Mouse (Mus musculus): Measurements from ENCODE around the gene Rasl11a. TPM values are rescaled to one million over a fixed set of nuclear protein-coding genes. Genes with fewer than 3 reads are reported as not detected.
"Not testable (repeated sequence)": the region's sequence is repeated elsewhere in the genome, so short reads cannot be mapped to it uniquely, and the experiment has no call there.

Rasl11a gene
- polyA plus RNA-seq, 1 experiment: 3.8 TPM

GRCm38 (mm10) chr5:146891127-146891526 lies 46.3 kb downstream of the Rasl11a start:
- peak overlapping the region; percentile 49 for H3K4me3 ChIP-seq (ENCODE audit: low read depth, low read length)
- no peak overlapping the region for H3K27ac ChIP-seq (ENCODE audit: insufficient read depth, low read length)
- TF ChIP-seq EP300 (IDR thresholded peaks at IDR 0.05; ENCODE audit: insufficient read depth, low read depth, low read length): no peak
- peak; percentile 63 for TF ChIP-seq CTCF (IDR thresholded peaks at IDR 0.05; ENCODE audit: low read depth, low read length)
- peaks cover 2% of the 10 kb centered on the region for H3K4me1 ChIP-seq (ENCODE audit: control insufficient read depth, insufficient read depth, low read length)
- 0 out of 2 replicates have a peak, but pooled peaks cover 6% of the 10 kb centered on the region for H3K9me3 ChIP-seq (replicated peaks; ENCODE audit: control insufficient read depth, insufficient read depth, low read length, poor library complexity, severe bottlenecking)
- peak overlapping the region; percentile 24; the same call in 1 of the 2 replicates for H3K9ac ChIP-seq (ENCODE audit: low read depth, poor library complexity, severe bottlenecking)
- H3K36me3 ChIP-seq (ENCODE audit: control insufficient read depth, insufficient read depth, low read length, poor library complexity, severe bottlenecking): no peaks in the 10 kb centered on the region
- no peaks in the 10 kb centered on the region; the same call in 1 of the 2 replicates for H3K27me3 ChIP-seq (ENCODE audit: control insufficient read depth, insufficient read depth, low read length, poor library complexity, severe bottlenecking)

GRCm38 (mm10) chr5:146892904-146893303 lies 48.0 kb downstream of the Rasl11a start:
- H3K27ac ChIP-seq (ENCODE audit: insufficient read depth, low read length): peak overlapping the region; percentile 41; the same call in 1 of the 2 replicates
- H3K27me3 ChIP-seq (ENCODE audit: control insufficient read depth, insufficient read depth, low read length, poor library complexity, severe bottlenecking): no peaks in the 10 kb centered on the region; the same call in 1 of the 2 replicates
- TF ChIP-seq CTCF (IDR thresholded peaks at IDR 0.05; ENCODE audit: low read depth, low read length): no peak
- TF ChIP-seq EP300 (IDR thresholded peaks at IDR 0.05; ENCODE audit: insufficient read depth, low read depth, low read length): peak; percentile 91
- TF ChIP-seq POLR2A (IDR thresholded peaks at IDR 0.05; ENCODE audit: insufficient read depth, low read length): no peak
- 0 out of 2 replicates have a peak, but pooled peaks cover 6% of the 10 kb centered on the region for H3K9me3 ChIP-seq (replicated peaks; ENCODE audit: control insufficient read depth, insufficient read depth, low read length, poor library complexity, severe bottlenecking)
- H3K9ac ChIP-seq (ENCODE audit: low read depth, poor library complexity, severe bottlenecking): no peak overlapping the region
- H3K4me1 ChIP-seq (ENCODE audit: control insufficient read depth, insufficient read depth, low read length): peaks cover 2% of the 10 kb centered on the region
- H3K4me3 ChIP-seq (ENCODE audit: low read depth, low read length): no peak overlapping the region
- H3K36me3 ChIP-seq (ENCODE audit: control insufficient read depth, insufficient read depth, low read length, poor library complexity, severe bottlenecking): no peaks in the 10 kb centered on the region

- Histone ChIP-seq H3K27me3 (ENCODE audit: control insufficient read depth, insufficient read depth, low read length, poor library complexity, severe bottlenecking) (no peaks in the 10 kb centered on the region), H3K36me3 (ENCODE audit: control insufficient read depth, insufficient read depth, low read length, poor library complexity, severe bottlenecking) (no peaks in the 10 kb centered on the region), H3K4me1 (ENCODE audit: control insufficient read depth, insufficient read depth, low read length) (peaks cover 2% of the 10 kb centered on the region), H3K9ac (ENCODE audit: low read depth, poor library complexity, severe bottlenecking) (no peak overlapping the region), H3K9me3 (replicated peaks; ENCODE audit: control insufficient read depth, insufficient read depth, low read length, poor library complexity, severe bottlenecking) (0 out of 2 replicates have a peak, but pooled peaks cover 6% of the 10 kb centered on the region), H3K4me3 (ENCODE audit: low read depth, low read length) (no peak overlapping the region), H3K27ac (ENCODE audit: insufficient read depth, low read length) (peak overlapping the region; percentile 60; the same call in 1 of the 2 replicates)
- TF ChIP-seq CTCF (IDR thresholded peaks at IDR 0.05; ENCODE audit: low read depth, low read length) (peak; percentile 56), POLR2A (IDR thresholded peaks at IDR 0.05; ENCODE audit: insufficient read depth, low read length) (no peak), EP300 (IDR thresholded peaks at IDR 0.05; ENCODE audit: insufficient read depth, low read depth, low read length) (no peak)
Observed at GRCm38 (mm10) chr5:146893478-146894182, 48.8 kb downstream of the Rasl11a start.

GRCm38 (mm10) chr5:146895667-146896066 lies 50.8 kb downstream of the Rasl11a start:
- H3K4me1 ChIP-seq (ENCODE audit: control insufficient read depth, insufficient read depth, low read length); H3K4me3 ChIP-seq (ENCODE audit: low read depth, low read length); H3K36me3 ChIP-seq (ENCODE audit: control insufficient read depth, insufficient read depth, low read length, poor library complexity, severe bottlenecking); H3K9ac ChIP-seq (ENCODE audit: low read depth, poor library complexity, severe bottlenecking); H3K9me3 ChIP-seq (replicated peaks; ENCODE audit: control insufficient read depth, insufficient read depth, low read length, poor library complexity, severe bottlenecking); H3K27ac ChIP-seq (ENCODE audit: insufficient read depth, low read length); H3K27me3 ChIP-seq (ENCODE audit: control insufficient read depth, insufficient read depth, low read length, poor library complexity, severe bottlenecking): not testable (repeated sequence)

GRCm38 (mm10) chr5:146896973-146897372 lies 52.1 kb downstream of the Rasl11a start:
- Histone ChIP-seq H3K27me3 (ENCODE audit: control insufficient read depth, insufficient read depth, low read length, poor library complexity, severe bottlenecking) (no peaks in the 10 kb centered on the region), H3K4me3 (ENCODE audit: low read depth, low read length) (no peak overlapping the region), H3K9me3 (replicated peaks; ENCODE audit: control insufficient read depth, insufficient read depth, low read length, poor library complexity, severe bottlenecking) (0 out of 2 replicates have a peak, but pooled peaks cover 6% of the 10 kb centered on the region), H3K36me3 (ENCODE audit: control insufficient read depth, insufficient read depth, low read length, poor library complexity, severe bottlenecking) (no peaks in the 10 kb centered on the region), H3K27ac (ENCODE audit: insufficient read depth, low read length) (no peak overlapping the region), H3K4me1 (ENCODE audit: control insufficient read depth, insufficient read depth, low read length) (no peaks in the 10 kb centered on the region), H3K9ac (ENCODE audit: low read depth, poor library complexity, severe bottlenecking) (no peak overlapping the region)
- TF ChIP-seq EP300 (IDR thresholded peaks at IDR 0.05; ENCODE audit: insufficient read depth, low read depth, low read length) (no peak), CTCF (IDR thresholded peaks at IDR 0.05; ENCODE audit: low read depth, low read length) (no peak), POLR2A (IDR thresholded peaks at IDR 0.05; ENCODE audit: insufficient read depth, low read length) (no peak)

Other genes starting within 250 kb of the Rasl11a start
- gene Usp12, start 50.1 kb upstream of the Rasl11a start, polyA plus RNA-seq (2011; ENCODE audit: insufficient read depth, insufficient read length, low read depth, missing spikeins): 45.5 and 57.2 TPM in 2 replicates
- gene Rpl21, start 12.2 kb upstream of the Rasl11a start, polyA plus RNA-seq (2011; ENCODE audit: insufficient read depth, insufficient read length, low read depth, missing spikeins): 77.5 and 85.8 TPM in 2 replicates
- gene Gtf3a, start 103.6 kb downstream of the Rasl11a start, polyA plus RNA-seq (2011; ENCODE audit: insufficient read depth, insufficient read length, low read depth, missing spikeins): 75.9 and 80.6 TPM in 2 replicates
- 14.7 and 16.5 TPM in 2 replicates for gene Mtif3, start 118.7 kb downstream of the Rasl11a start, polyA plus RNA-seq (2011; ENCODE audit: insufficient read depth, insufficient read length, low read depth, missing spikeins)
- 9.0 and 9.9 TPM in 2 replicates for gene Lnx2, start 231.5 kb downstream of the Rasl11a start, polyA plus RNA-seq (2011; ENCODE audit: insufficient read depth, insufficient read length, low read depth, missing spikeins)
- gene Polr1d, start 232.0 kb downstream of the Rasl11a start, polyA plus RNA-seq (2011; ENCODE audit: insufficient read depth, insufficient read length, low read depth, missing spikeins): 149 and 155 TPM in 2 replicates

Measured in ES-Bruce4 (cell line).